Mouse (Mus musculus) frontal cortex, postnatal 25 days (tissue): ENCODE data around the gene Hadh.
A peak's percentile ranks its signal among the peaks of the same experiment; 100 is the strongest.

Experiments
- DNase-seq, 2 experiments: peaks; one replicate each; pipeline ENCODE4 v3.0.0; 2022; ENCODE audit warnings: low spot score in 2 of 2

Gene Hadh

GRCm38 (mm10) chr3:131218636-131219390, 53.1 kb downstream of the Hadh start:
- no peak for DNase-seq

- DNase-seq: peak in 1 of 2 experiments; percentile 12
Measured at GRCm38 (mm10) chr3:131214841-131215240, 57.1 kb downstream of the Hadh start.

- DNase-seq: no peak
Measured at GRCm38 (mm10) chr3:131214060-131214658, 57.7 kb downstream of the Hadh start.

GRCm38 (mm10) chr3:131212200-131212599, 59.7 kb downstream of the Hadh start:
- no peak for DNase-seq

- DNase-seq: no peak
Measured at GRCm38 (mm10) chr3:131208265-131208891, 63.5 kb downstream of the Hadh start.

GRCm38 (mm10) chr3:131207846-131208245, 64.1 kb downstream of the Hadh start:
- DNase-seq: no peak

GRCm38 (mm10) chr3:131202311-131202710, 69.6 kb downstream of the Hadh start:
- DNase-seq: no peak

GRCm38 (mm10) chr3:131199590-131200288, 72.2 kb downstream of the Hadh start:
- DNase-seq: no peak

- DNase-seq: no peak
Measured at GRCm38 (mm10) chr3:131198991-131199390, 72.9 kb downstream of the Hadh start.

- DNase-seq: no peak
Measured at GRCm38 (mm10) chr3:131196507-131197019, 75.3 kb downstream of the Hadh start.

GRCm38 (mm10) chr3:131196050-131196449, 75.9 kb downstream of the Hadh start:
- no peak for DNase-seq

GRCm38 (mm10) chr3:131191454-131191853, 80.4 kb downstream of the Hadh start:
- no peak for DNase-seq

- no peak for DNase-seq
Measured at GRCm38 (mm10) chr3:131190671-131191367, 81.1 kb downstream of the Hadh start.

GRCm38 (mm10) chr3:131190239-131190638, 81.7 kb downstream of the Hadh start:
- DNase-seq: no peak

- no peak for DNase-seq
Measured at GRCm38 (mm10) chr3:131186193-131186592, 85.7 kb downstream of the Hadh start.
